Mouse (Mus musculus): ENCODE measurements around the gene Rin3. TPM values are rescaled to one million over a fixed set of nuclear protein-coding genes. Genes with fewer than 3 reads are reported as not detected.

The Rin3 gene
- total RNA-seq (2021), result 10 to 100 TPM; 21.2 to 27.4 TPM

DNA sequence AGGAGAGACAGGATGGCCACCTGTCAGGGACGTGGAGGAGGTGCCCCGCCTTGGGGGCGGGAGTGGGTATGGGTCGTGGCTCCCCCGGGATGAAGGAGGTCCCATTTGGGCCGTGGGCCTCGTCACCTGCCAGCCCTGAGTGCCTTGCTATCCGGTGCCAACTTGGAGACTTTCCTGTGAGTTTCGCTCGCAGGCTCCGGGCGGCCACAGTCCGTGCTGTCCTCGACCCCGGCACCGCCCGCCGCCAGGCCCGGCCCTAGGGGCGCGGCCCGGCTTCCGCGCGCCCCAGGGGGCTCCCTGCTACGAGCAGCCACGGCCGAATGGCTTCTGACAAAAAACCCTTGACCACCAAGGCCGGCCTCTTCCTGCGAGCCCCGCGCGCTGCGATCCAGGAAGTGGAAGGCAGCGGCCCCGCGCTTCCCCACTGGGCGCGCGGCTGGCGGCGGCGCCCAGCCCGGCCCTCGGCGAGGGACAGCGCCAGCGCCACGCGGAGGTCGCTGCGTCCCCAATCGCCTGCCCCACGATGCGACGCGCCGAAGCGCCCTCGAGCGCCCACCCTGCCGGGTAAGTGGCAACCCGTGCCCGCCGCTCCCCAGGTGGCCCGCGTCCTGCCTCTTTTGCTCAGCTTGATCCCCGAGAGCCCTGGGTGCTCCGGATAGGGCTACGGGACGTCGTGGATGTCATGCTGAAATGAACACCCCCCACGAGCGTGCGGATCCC is at the start of gene Rin3:
Gene Rin3, plus strand, starts transcription at position 286 of the 720 bp plus-strand sequence.
- intact Hi-C loops (cut with DNase I), result no loop called here
- peak; percentile 72 for DNase-seq

DNA sequence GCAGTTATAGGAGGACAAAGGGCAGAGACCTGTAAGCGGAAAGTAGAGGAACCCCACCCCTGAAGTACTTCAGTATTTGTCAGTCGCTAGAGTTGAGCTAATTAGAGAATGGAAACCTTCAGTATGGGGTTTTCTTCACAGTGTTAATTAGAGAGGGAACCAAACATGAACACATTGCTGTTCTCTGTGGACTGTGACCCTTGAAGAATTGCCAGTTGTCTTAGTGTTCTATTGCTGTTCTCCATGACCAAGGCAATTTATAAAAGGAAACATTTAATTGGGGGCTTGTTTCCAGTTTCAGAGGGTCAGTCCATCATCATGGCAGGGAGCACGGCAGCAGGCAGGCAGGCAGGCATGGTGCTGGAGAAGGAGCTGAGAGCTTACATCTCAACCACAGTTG is 47.3 kb upstream of the Rin3 start:
- intact Hi-C loops (cut with DNase I), result no loop called here
- no peak for DNase-seq

DNA sequence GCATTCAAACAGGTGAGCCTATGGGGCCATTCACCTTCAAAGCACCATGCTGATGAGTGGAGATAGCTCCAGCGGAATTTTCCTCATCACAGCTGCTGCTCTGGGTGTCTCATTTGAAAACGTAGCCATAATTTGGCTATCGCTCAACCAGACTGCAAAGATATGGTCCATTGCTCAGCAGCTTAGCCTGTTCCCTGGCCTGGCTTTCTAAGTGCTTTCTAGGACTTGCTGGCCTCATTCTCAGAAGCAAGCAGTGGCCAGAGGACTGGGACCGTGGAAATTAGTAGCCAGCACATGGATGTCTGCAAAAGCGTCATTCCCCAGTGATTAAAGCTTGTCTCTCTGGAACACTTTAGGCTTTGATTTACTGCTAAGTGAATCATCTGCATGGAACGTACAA is 46.5 kb upstream of the Rin3 start:
- peak; percentile 26 to 27 for DNase-seq
- intact Hi-C loops (cut with DNase I), result no loop called here

DNA sequence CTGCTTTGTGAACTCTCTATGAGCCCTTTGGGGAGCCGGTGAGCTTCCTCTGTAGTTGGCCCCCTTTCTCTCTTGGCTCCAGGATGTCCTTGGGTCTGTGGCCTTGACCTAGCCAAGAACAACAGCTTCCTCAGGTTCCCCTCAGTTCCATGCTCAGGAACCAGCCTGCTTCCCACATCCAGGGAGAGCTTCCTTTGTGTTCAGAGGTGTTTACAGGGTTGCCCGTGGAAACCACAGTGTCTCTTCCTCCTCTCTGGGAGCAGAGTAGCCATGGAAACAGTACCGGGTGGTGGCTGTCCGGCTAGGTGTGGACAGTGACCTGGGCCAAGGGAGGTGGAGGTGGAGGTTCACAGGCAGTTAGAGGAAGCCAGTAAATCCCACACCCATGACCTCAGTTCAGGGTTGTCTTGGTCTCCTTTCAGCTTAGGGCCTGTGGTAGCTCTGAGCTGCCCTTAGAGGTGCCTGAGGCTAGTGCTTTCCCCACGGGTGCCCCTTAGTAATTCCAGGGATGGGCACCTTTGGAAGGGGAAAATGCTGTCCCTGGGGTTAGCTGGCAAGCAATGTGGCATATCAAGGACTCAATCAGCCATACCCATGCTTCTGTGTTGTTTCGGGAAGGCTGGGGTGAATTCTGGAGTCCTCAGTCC is 40.6 kb upstream of the Rin3 start:
- intact Hi-C loops (cut with DNase I), result no loop called here
- peak; percentile 41 to 52 for DNase-seq

DNA sequence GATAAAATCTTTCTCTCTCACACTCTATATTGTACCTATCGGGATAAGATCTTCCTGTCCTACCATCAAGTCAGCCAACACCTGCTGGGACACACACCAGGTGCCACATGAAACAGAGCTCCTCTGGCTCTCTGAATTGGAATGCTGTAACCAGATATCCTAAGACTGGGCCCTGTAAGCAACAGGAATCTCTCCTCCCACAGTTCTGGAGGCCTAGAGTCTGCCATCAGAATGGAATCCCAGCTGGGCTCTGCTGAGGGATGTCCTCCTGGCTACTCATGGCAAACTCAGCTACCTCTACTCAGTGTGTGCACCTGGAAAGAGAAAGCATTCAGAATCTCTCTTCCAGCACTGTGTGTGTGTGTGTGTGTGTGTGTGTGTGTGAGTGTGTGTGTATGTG is 38.9 kb upstream of the Rin3 start:
- intact Hi-C loops (cut with DNase I), result no loop called here

DNA sequence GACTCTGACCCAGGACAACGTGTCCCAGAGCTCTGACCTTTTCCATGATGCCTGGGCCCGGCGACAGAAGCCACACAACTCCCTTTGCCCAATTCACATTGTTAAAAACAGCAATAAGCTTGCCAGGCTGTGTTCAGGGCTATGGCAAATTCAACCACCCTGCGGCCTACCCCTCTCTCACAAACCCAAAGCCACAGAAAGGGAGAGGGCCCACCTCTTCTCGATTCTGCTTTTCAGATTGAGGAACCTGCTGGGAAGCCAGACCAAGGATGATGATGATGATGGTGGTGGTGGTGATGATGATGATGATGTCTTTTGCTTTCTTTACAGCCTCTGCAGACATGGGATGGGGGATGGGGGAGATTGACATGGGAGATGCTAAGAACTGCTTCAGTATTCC is 36.6 kb upstream of the Rin3 start:
- intact Hi-C loops (cut with DNase I), result no loop called here
- DNase-seq, result no peak

More for the DNA sequence above, 38.9 kb upstream of the Rin3 start:
- no peak for DNase-seq

DNA sequence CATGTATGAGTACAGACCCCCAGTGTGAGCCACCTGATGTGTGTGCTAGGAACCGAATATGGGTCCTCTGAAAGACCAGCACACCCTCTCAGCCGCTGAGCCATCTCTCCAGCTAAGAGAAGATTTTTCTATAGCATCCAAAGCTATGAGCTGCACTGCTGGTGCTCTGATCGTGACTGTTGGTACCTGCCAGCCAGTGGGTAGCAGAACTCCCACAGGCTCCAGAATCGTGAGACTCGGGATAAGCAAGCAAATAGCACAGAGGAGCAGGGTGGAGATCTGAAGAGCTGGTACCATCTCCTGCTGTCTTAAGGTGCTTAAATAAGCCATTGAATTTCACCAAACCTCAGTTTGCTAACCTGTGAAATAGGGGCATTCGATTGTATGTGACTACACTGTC is 34.7 kb upstream of the Rin3 start:
- no peak for DNase-seq
- intact Hi-C loops (cut with DNase I), result no loop called here

DNA sequence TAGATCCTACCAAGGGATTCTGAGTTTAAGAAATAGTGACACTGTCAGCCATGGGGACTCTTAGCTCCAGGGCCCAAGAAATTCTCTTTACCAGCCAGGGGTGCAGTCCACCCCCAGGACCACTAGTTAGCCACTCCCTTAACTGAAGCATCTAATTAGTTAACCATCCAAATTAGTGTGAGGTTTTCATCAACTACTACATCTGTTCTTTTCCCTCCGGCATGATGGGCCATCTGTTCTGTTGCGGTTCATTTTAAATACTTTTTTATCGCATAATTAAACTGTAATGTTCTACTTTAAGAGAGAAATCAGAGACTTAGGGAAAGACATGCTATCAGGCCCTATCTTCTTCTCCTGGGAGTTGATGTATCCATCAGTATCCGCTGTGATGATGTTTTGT is 32.5 kb upstream of the Rin3 start:
- intact Hi-C loops (cut with DNase I), result loop anchor here (5.0 kb wide), 2 partner anchors 92 to 217 kb away; partner anchors contain the start of gene Golga5
- DNase-seq, result no peak

DNA sequence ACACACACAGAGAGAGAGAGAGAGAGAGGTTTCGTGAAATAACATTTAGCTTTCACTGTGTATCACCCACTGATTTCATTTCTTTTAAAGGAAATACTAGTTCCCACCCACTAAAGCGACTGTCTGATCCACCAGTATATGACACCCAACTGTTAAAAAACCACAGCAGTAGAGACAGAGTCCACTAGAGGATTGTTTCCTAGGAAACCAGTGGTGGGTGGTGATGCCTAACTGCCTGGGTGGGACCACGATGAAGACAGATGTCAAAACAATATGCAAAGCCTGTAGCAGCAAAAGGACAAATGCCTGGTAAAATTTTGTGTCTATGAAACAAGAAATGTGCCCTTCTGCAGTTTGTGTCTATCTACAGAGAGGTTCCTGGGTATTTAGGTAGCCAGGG is 31.8 kb upstream of the Rin3 start:
- DNase-seq, result no peak
- intact Hi-C loops (cut with DNase I), result loop anchor here (5.0 kb wide), 2 partner anchors 91 to 216 kb away; partner anchors contain the start of gene Golga5

DNA sequence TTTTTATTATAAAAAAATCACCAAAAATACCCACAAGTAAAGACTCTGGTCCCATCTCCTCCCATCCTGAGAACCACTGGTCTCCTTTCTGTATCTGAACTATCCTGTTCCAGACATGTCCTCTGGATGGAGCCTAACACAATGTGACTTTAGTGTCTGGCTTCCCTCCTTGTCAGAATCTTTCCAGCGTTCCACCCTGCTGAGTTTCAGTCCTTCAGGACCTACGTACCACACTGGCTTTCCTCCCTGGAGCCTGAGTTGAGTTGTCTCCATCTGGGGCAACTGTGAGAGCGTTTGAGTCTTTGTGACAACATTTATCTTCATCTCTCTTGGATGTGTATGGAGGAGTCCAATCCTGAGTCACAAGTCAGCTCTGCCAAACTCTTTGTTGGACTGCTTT is 30.9 kb upstream of the Rin3 start:
- intact Hi-C loops (cut with DNase I), result loop anchor here (5.0 kb wide), 2 partner anchors 90 to 215 kb away; partner anchors contain the start of gene Golga5
- DNase-seq, result peak; percentile 38 to 47

DNA sequence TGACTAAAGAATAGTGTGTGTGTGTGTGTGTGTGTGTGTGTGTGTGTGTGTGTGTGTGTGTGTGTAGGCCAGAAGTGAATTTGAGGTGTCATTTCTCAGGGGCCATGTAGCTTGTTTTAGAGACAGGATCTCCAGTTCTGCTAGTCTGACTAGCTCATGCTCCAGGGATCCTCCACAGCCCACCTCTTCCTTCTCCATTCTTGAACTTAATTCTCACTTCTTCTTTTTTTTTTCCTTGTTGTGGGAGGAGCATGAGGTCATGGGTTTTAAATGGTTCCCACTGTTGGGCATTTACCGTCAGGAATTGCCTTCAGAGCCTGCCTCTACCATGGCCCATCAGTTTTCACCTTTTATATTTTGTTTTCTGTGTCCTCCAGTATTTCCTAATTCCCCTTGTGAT is 30.3 kb upstream of the Rin3 start:
- intact Hi-C loops (cut with DNase I), result loop anchor here (5.0 kb wide), 2 partner anchors 90 to 215 kb away; partner anchors contain the start of gene Golga5

DNA sequence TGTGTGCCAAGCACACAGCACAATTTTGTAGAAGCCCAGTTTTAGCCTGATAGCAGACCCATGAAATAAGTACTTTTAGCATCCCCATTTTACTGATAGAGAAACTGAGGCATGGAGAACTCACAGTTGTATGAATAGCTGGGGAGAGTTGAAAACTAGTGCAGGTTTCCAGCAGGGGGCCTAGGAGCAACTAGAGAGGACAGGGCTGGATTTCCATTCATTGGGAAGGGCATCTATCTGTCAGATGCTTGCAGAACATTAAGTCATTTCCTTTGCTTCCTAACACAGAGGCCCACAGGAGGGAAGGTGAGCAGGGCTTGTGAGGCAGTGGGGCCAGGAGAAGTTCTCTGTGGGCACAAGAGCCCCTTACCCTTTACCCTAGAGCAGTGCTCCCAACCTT is 27.8 kb upstream of the Rin3 start:
- DNase-seq, result peak in 1 of 2 experiments; percentile 18
- intact Hi-C loops (cut with DNase I), result no loop called here

More for the DNA sequence above, 30.3 kb upstream of the Rin3 start:
- DNase-seq, result no peak

DNA sequence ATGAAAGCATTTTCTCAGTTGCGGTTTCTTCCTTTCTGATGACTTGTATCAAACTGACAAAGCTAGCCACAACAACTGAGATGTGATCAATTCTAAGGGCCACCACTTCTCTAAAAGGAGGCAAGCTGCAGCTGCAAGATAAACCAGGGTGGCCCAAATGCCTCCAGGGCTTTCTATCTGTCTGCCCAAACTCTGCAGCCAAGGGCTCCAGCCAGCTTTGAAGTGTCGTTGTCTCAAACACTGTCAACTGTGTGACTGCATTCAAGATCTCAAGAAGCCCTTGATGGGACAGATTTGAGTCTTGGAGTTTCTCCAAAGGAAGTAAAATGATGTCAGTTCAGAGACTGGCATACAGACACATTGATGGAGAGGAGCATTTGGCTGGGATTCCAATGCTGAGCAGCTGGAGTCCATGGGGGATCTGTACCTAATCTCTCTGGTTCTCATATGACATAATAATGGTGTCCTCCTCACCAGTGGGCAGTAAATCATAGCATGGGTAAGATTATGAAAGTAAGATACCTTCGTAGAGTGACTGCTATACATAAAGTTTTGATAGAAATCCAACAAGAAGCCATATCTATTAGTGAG is 24.2 kb upstream of the Rin3 start:
- intact Hi-C loops (cut with DNase I), result no loop called here
- no peak for DNase-seq

DNA sequence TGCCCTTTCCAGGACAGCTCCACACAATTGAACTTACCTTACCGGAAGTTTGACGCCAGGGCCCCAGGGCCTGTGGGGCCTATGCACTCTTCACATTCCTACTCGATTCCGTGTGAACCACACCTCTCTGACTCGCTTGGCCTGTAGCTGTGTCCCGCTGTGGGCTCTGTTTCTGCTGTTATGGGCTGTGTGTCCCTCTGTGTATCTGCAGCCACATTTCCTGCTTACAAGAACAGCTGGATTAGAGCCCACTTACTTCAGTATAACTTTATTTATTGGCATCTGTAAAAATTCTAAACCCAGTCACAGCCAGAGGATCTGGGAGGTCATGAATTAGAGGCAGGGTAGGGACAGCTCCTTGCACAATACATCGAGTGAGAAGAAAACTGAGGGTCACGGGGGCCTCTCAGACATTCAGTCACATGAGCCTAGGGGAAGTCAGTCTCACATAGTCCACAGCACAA is 20.9 kb upstream of the Rin3 start:
- DNase-seq, result no peak
- intact Hi-C loops (cut with DNase I), result no loop called here

DNA sequence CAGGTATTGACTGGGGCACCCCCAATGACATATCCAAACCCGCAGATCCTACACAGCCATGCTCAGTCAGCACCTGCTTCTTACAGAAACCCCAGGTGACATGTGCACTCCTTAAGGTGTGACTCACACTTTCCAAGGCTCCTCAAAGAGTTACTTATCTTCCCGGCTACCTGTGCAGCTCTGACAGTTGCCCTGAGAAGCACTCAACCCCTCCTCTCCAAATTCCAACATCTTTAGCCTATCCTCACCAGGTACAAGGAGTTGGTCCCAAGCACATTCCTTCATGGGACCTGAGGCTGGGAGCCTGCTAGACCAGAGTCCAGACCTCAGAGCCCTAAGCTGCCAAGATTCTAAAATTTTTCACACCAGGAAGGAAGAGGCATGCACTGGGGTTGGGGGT is 20.0 kb upstream of the Rin3 start:
- intact Hi-C loops (cut with DNase I), result no loop called here

DNA sequence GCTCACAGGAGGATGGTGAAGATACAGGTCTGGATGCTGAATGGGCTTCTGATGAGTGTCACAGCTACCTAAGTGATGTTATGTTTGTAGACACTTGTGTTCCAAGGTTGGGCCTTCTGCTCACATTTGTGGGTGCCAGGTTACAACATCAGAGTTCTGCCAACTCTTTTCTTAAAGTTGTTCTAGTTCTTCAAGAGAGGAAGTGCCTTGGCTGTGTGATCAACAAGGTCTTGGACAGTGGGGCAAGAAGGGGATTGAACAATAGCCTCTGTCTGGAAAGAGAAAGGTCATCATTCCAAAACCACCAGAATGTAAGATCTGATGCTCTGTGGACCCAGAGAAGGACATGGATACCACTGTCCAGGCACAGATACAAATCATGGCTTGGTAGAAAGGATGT is 19.6 kb upstream of the Rin3 start:
- no peak for DNase-seq
- intact Hi-C loops (cut with DNase I), result no loop called here

More for the DNA sequence above, 20.0 kb upstream of the Rin3 start:
- no peak for DNase-seq

DNA sequence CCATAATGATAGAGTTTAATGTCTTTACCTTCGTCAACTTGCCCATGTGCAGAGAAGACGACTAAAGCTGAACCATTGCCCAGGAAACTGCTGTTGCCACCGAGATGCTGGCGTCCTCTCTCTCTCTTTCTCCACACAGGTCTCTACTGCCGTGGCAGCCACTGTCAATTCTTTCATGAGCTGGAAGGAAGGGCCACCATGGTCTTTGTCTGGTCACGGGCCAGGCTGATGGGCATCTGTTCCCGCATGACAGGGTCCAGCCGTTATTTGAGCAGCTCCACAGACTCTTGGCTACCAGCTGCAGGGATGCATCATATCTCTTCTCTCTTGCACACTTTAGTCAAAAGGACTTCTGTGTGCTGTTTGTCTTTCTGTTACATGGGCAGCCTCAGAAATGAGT is 16.4 kb upstream of the Rin3 start:
- intact Hi-C loops (cut with DNase I), result no loop called here
- DNase-seq, result no peak

DNA sequence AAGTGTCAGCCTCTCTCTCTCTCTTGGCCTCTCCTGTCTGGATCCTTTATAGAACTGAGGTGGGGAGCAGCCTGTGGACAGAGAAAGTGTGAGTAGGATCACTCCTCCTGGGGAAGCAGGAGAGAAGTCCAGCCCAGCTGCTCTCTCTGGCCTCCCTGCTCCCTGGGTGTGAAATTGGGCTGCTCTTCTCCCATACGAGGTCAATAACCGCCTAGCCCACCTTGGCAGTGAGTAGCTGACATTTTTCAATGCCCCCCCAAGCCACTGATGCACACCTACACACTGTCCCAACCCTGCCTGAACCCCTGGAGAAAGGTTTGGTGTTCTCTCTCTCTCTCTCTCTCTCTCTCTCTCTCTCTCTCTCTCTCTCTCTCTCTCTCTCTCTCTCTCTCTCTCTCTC is 13.7 kb upstream of the Rin3 start:
- DNase-seq, result no peak
- intact Hi-C loops (cut with DNase I), result no loop called here

DNA sequence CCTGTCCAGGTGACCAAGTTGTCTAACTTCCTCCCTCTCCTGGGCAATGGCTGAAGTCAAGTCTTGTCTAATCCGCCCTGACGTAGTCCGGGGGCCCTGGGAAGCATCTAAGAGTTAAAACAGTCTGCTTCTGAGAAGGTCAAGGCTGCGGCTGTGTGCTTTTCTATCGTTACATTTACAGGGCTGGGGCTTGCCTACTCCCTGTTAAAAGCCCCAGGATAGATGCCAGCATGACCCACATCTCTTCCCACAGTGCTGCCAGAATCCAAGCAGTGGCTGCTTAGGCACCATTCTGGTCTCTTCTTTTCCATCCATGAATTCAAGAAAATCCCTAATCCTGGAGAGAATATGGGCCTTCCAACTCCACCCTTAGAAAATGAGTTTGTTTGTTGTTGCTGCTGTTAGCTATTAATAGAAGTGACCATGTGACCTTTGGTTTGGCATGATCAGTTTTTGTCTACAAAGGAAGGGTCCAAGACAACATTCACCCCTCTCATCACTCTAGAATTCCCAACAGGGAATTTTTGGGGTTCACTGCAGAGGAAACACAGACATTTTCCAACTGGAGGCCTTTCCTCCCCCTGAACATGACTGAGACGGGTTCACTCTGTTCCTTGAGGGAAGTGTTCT is 12.0 kb upstream of the Rin3 start:
- intact Hi-C loops (cut with DNase I), result no loop called here
- no peak for DNase-seq

DNA sequence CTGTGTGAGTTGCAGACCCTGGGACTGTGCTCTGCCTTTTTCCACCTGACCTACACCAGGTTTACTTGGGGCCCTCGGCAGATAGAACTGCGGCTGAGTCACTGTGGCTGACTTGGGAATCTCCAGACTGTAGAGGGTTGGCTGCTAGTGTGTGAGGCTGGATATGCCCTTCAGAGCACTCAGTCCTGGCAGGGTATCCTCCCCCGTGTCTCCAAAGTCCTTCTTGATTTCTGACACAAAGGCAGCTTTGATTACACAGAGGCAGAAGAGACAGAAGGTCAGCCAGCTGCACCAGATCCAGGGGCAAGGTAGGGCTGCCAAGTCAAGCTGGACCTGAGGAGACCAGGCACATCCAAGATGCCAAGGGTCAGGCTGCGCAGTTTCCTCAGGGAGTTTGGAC is 11.4 kb upstream of the Rin3 start:
- intact Hi-C loops (cut with DNase I), result no loop called here
- peak; percentile 38 to 41 for DNase-seq

DNA sequence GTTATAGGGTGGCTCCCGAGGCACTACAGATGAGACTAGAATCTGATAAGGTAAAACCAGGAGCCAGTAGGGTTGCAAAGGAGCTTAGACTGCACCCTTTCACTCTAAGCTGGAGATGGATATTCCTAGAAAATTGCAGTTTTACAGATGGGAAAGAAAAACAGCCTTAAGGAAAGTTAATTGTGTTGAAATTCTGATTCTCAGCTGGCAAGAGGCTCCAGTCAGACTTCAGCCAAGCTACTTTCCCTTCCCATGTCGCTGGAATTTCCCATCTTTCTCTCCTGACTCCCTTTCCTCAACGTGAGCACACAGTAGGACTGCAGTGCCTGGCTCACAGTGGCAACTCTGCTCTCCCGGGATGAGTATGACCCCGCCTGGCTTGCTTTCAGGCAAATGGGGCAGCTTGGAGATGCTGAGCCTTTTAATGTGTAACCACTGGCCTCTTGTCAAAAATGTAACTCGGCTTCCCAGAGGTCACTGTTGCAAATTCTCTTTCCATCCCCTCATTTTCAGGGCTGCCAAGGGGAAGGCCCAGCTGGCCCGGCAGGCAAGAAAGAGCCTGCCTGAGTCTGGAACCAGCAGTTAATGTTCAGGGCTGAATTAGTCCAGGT is 6.9 kb upstream of the Rin3 start:
- intact Hi-C loops (cut with DNase I), result no loop called here
- DNase-seq, result peak; percentile 79 to 82
